Mouse (Mus musculus) liver, embryonic 13.5 days (tissue): ENCODE results near the gene Ppm1g. TPM values are rescaled to one million over a fixed set of nuclear protein-coding genes. Genes with fewer than 3 reads are reported as not detected.

ENCODE experiments used
- ATAC-seq: fragments of 200-750 bp; cut with Nextera tagmentation; 2 replicates; pipeline ENCODE4 v1.8.0; 2017; ENCODE audit warnings: low read depth, mild to moderate bottlenecking, moderate number of reproducible peaks, moderate library complexity
- DNase-seq: peaks from one replicate; pipeline ENCODE4 v3.0.0; 2022
- H3K27ac ChIP-seq: fragments of 300-500 bp; sonication (generic); 2 replicates; pipeline ENCODE4 v1.5.1; 2015; ENCODE audit warnings: moderate library complexity, mild to moderate bottlenecking, inconsistent platforms
- H3K27me3 ChIP-seq: fragments of 300-500 bp; sonication (generic); 2 replicates; pipeline ENCODE4 v1.6.1; 2015; ENCODE audit warnings: mild to moderate bottlenecking, inconsistent platforms
- H3K36me3 ChIP-seq: fragments of 300-500 bp; sonication (generic); 2 replicates; pipeline ENCODE4 v1.6.1; 2015; ENCODE audit warnings: mild to moderate bottlenecking, inconsistent platforms
- H3K4me1 ChIP-seq: fragments of 300-500 bp; sonication (generic); replicated peaks from 2 replicates; pipeline ENCODE4 v1.6.1; 2015; ENCODE audit warnings: inconsistent platforms
- H3K4me2 ChIP-seq: fragments of 300-500 bp; sonication (generic); 2 replicates; pipeline ENCODE4 v1.6.1; 2015; ENCODE audit warnings: inconsistent platforms, mild to moderate bottlenecking, moderate library complexity
- H3K4me3 ChIP-seq: fragments of 300-500 bp; sonication (generic); replicated peaks from 2 replicates; pipeline ENCODE4 v1.5.1; 2015; ENCODE audit warnings: mild to moderate bottlenecking, inconsistent platforms
- H3K9ac ChIP-seq: fragments of 300-500 bp; sonication (generic); 2 replicates; pipeline ENCODE4 v1.6.1; 2015; ENCODE audit warnings: mild to moderate bottlenecking, inconsistent platforms
- H3K9me3 ChIP-seq: fragments of 300-500 bp; sonication (generic); replicated peaks from 2 replicates; pipeline ENCODE4 v1.6.1; 2016; ENCODE audit warnings: inconsistent platforms
- WGBS: fragments of 180-500 bp; shearing (Covaris S2); methylation state at CpG from one replicate; pipeline ENCODE4 v1.1.7; 2015; ENCODE audit not compliant: insufficient replicate concordance; 5-methylcytosine and 5-hydroxymethylcytosine counted together
- polyA plus RNA-seq: library from polyadenylated mRNA; unstranded; fragments of >200 nt; fragmentation: Nextera tagmentation; extraction: Ambion mirVana; gene quantifications from 2 replicates; pipeline ENCODE4 v1.2.1, GENCODE M21; 2015

Gene Ppm1g
- polyA plus RNA-seq, 1 experiment from 2014 or later = 169 TPM

DNA sequence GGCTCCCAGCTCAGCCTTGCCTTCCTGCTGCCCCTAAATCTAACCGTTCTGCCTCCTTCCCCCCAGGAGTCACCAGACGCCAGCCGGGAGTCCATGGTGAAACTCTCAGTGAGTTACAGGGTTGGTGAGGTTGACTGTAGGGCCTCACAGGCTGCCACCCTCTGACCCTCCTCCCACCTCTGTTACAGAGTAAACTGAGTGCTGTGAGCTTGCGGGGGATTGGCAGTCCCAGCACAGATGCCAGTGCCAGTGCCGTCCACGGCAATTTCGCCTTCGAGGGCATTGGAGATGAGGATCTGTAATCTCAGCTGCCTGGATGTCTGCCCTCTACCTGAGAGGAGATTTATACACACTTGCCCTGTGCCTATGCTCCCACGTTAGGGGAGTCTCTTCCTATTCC, 22.3 kb downstream of the Ppm1g start:
- Histone ChIP-seq H3K36me3 (peaks cover 74% of the 10 kb centered on the region), H3K9me3 (peaks cover 5% of the 10 kb centered on the region), H3K9ac (no peak overlapping the region), H3K27me3 (no peaks in the 10 kb centered on the region), H3K27ac (no peak overlapping the region), H3K4me3 (no peak overlapping the region), H3K4me2 (no peak overlapping the region), H3K4me1 (peaks cover 56% of the 10 kb centered on the region)
- WGBS = 82% methylated on average over 9 of the region's 9 CpGs
- no peak for DNase-seq
- ATAC-seq = no peak

GRCm38 (mm10) chr5:31197072-31197471, 23.4 kb downstream of the Ppm1g start:
- DNase-seq (no peak), ATAC-seq (no peak)
- H3K9ac ChIP-seq = no peak overlapping the region
- H3K4me1 ChIP-seq = peaks cover 51% of the 10 kb centered on the region
- peaks cover 65% of the 10 kb centered on the region for H3K36me3 ChIP-seq
- 91% methylated on average over 12 of the region's 12 CpGs for WGBS
- H3K27ac ChIP-seq = no peak overlapping the region
- no peak overlapping the region for H3K4me3 ChIP-seq
- no peak overlapping the region for H3K4me2 ChIP-seq
- H3K27me3 ChIP-seq = no peaks in the 10 kb centered on the region
- peaks cover 5% of the 10 kb centered on the region for H3K9me3 ChIP-seq

DNA sequence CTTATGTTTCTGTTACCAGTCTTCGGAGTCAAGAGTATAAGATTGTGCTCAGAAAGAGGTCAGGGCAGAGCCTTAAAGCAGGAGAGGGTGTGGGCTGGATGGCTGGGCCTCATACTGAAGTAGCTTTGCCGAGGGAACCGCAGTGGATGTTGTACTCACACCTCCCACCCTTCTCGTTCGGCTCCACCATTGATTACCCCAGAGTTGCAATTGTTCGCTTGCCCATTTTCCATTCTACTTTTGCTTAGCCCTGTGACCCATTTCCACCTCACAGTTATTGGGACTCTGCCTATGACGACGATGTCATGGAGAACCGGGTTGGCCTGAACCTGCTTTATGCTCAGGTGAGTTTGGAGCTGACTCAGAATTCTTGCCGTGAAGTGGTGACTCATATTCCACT, 24.3 kb downstream of the Ppm1g start:
- WGBS = 85% methylated on average over 10 of the region's 10 CpGs
- Histone ChIP-seq H3K4me3 (no peak overlapping the region), H3K27ac (no peak overlapping the region), H3K36me3 (peaks cover 69% of the 10 kb centered on the region), H3K9ac (no peak overlapping the region), H3K4me2 (no peak overlapping the region), H3K27me3 (no peaks in the 10 kb centered on the region), H3K9me3 (peaks cover 5% of the 10 kb centered on the region), H3K4me1 (peaks cover 54% of the 10 kb centered on the region)
- ATAC-seq (no peak), DNase-seq (no peak)

GRCm38 (mm10) chr5:31195671-31196070, 24.8 kb downstream of the Ppm1g start:
- peaks cover 51% of the 10 kb centered on the region for H3K4me1 ChIP-seq
- H3K4me3 ChIP-seq = no peak overlapping the region
- H3K27ac ChIP-seq = no peak overlapping the region
- H3K27me3 ChIP-seq = no peaks in the 10 kb centered on the region
- DNase-seq (no peak), ATAC-seq (no peak)
- 88% methylated on average over 4 of the region's 4 CpGs for WGBS
- H3K4me2 ChIP-seq = no peak overlapping the region
- peaks cover 5% of the 10 kb centered on the region for H3K9me3 ChIP-seq
- H3K9ac ChIP-seq = no peak overlapping the region
- H3K36me3 ChIP-seq = peaks cover 72% of the 10 kb centered on the region

- Histone ChIP-seq H3K9ac (peak overlapping the region; percentile 91), H3K36me3 (peaks cover 72% of the 10 kb centered on the region), H3K9me3 (no peaks in the 10 kb centered on the region), H3K4me1 (peaks cover 42% of the 10 kb centered on the region), H3K27ac (peak overlapping the region; percentile 87; the same call in 1 of the 2 replicates), H3K27me3 (no peaks in the 10 kb centered on the region), H3K4me3 (peak overlapping the region; percentile 82), H3K4me2 (peak overlapping the region; percentile 75)
- ATAC-seq = no peak
- WGBS = 84% methylated on average over 16 of the region's 16 CpGs
- DNase-seq = no peak
Observed at GRCm38 (mm10) chr5:31194486-31195485, 25.7 kb downstream of the Ppm1g start.

GRCm38 (mm10) chr5:31193631-31194281, 26.7 kb downstream of the Ppm1g start:
- peak overlapping the region; percentile 87 for H3K27ac ChIP-seq
- no peaks in the 10 kb centered on the region for H3K27me3 ChIP-seq
- H3K4me1 ChIP-seq = peaks cover 39% of the 10 kb centered on the region
- peak overlapping the region; percentile 91 for H3K9ac ChIP-seq
- DNase-seq (peak; percentile 36), ATAC-seq (no peak)
- WGBS = 6% methylated on average over 25 of the region's 25 CpGs
- peak overlapping the region; percentile 75 for H3K4me2 ChIP-seq
- H3K4me3 ChIP-seq = peak overlapping the region; percentile 82
- peaks cover 71% of the 10 kb centered on the region for H3K36me3 ChIP-seq
- H3K9me3 ChIP-seq = no peaks in the 10 kb centered on the region

GRCm38 (mm10) chr5:31192939-31193630, 27.4 kb downstream of the Ppm1g start, which contains the start of the genes Snx17 and Eif2b4:
Gene Snx17, plus strand, starts transcription at chr5:31193227.
Gene Eif2b4, minus strand, starts transcription at chr5:31193430.
- no peaks in the 10 kb centered on the region for H3K27me3 ChIP-seq

GRCm38 (mm10) chr5:31192045-31192938, 28.2 kb downstream of the Ppm1g start:
- no peak for DNase-seq
- H3K4me3 ChIP-seq = peak overlapping the region; percentile 82
- peaks cover 34% of the 10 kb centered on the region for H3K4me1 ChIP-seq
- H3K4me2 ChIP-seq = peak overlapping the region; percentile 89
- H3K36me3 ChIP-seq = peaks cover 71% of the 10 kb centered on the region
- H3K27ac ChIP-seq = peak overlapping the region; percentile 89
- H3K27me3 ChIP-seq = no peaks in the 10 kb centered on the region
- peak; percentile 57 for ATAC-seq
- no peaks in the 10 kb centered on the region for H3K9me3 ChIP-seq
- peak overlapping the region; percentile 96 for H3K9ac ChIP-seq
- WGBS = 11% methylated on average over 42 of the region's 42 CpGs

More at GRCm38 (mm10) chr5:31192939-31193630, 27.4 kb downstream of the Ppm1g start, which contains the start of the genes Snx17 and Eif2b4:
- Histone ChIP-seq H3K36me3 (peaks cover 71% of the 10 kb centered on the region), H3K9ac (peak within 1 kb of the TSS; percentile 96), H3K4me1 (peaks cover 39% of the 10 kb centered on the region), H3K9me3 (no peaks in the 10 kb centered on the region), H3K27ac (peak within 1 kb of the TSS; percentile 89), H3K4me3 (peak within 1 kb of the TSS; percentile 82), H3K4me2 (peak within 1 kb of the TSS; percentile 89)
- ATAC-seq = peak; percentile 96
- WGBS = under 1% methylated on average over 48 of the region's 48 CpGs
- DNase-seq = peak; percentile 99

DNA sequence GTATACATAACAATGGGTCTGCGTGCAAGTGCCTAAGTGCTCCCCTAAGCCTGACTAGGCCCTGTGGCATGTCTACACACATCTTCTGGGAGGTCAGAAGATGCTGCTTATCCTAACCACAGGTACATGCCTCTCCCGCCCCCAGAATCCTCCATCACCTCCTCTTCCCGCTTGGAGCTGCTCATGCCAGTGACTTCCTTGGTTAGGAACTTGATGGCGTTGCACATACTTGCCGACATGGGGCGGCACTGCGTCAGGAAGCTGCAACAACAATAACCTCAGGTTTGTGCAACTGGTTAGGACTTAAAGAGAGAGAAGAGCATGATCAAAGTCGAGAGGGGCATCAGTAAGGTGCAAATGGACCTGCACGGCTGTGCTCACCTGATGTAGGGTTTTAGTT, 30.3 kb downstream of the Ppm1g start:
- H3K9me3 ChIP-seq = no peaks in the 10 kb centered on the region
- H3K4me1 ChIP-seq = peaks cover 32% of the 10 kb centered on the region
- no peaks in the 10 kb centered on the region for H3K27me3 ChIP-seq
- no peak overlapping the region for H3K27ac ChIP-seq
- H3K36me3 ChIP-seq = peaks cover 56% of the 10 kb centered on the region
- DNase-seq (no peak), ATAC-seq (no peak)
- no peak overlapping the region for H3K9ac ChIP-seq
- H3K4me2 ChIP-seq = no peak overlapping the region
- H3K4me3 ChIP-seq = no peak overlapping the region
- WGBS = 84% methylated on average over 9 of the region's 9 CpGs

DNA sequence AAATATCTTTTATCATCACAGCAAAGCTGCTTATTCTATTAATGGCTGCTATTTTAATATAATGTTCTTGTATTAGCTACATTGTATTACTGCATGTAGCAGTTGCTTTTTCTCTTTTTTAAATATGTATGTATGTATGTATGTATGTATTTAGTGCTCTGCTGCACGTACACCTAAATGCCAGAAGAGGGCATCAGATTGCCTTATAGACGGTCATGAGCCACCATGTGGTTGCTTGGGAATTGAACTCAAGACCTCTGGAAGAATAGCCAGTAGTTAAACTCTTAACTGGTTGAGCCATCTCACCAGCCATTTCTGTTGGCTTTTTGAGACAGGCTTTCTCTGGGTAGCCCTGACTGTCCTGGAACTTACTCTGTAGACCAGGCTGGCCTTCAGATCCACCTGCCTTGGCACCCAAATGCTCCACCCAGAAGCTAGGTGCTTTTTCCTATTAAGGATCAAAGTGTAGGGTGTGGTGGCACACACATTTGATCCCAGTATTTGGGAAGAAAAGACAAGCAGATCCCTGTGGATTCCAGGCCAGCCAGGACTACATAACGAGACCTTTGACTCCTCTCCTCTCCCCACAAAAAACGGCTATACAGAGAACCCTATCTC, 32.2 kb downstream of the Ppm1g start:
- 74% methylated on average over 4 of the region's 4 CpGs for WGBS
- Histone ChIP-seq H3K27me3 (no peaks in the 10 kb centered on the region), H3K4me3 (no peak overlapping the region), H3K9ac (no peak overlapping the region), H3K36me3 (peaks cover 47% of the 10 kb centered on the region), H3K4me1 (peaks cover 35% of the 10 kb centered on the region), H3K27ac (no peak overlapping the region), H3K4me2 (no peak overlapping the region), H3K9me3 (no peaks in the 10 kb centered on the region)
- no peak for ATAC-seq
- DNase-seq = no peak
